16 mouse cellular contexts compared by ENCODE assay signal in genomic region chr14:20815448-20815847, GRCm38 (mm10).
"Had no signal": no experiment of that assay in that cellular context is flagged by ENCODE, and none has a peak within 500 bp of the region (broad histone marks: within the 10 kb centered on the region; RNA-seq: fewer than 3 reads in every experiment).

No protein-coding gene starts in this region.

- H3K4me2 ChIP-seq: neural tube, embryonic 13.5 days; neural tube, embryonic 15.5 days; stomach, embryonic 15.5 days had no signal

- H3K4me1 ChIP-seq: neural tube, embryonic 13.5 days; neural tube, embryonic 15.5 days; stomach, embryonic 15.5 days had no signal

- H3K27me3 ChIP-seq: neural tube, embryonic 13.5 days; neural tube, embryonic 15.5 days; stomach, embryonic 15.5 days had no signal

- H3K9me3 ChIP-seq: stomach, embryonic 15.5 days had no signal

- DNase-seq: retina, postnatal 1 day; right cerebral cortex, adult 18-20 months; right cerebral cortex, postnatal 14 days; right cerebral cortex, postnatal 25 days; right cerebral cortex, postnatal 4 days; spleen, adult 18-20 months; thymus, adult 18-20 months; thymus, adult 2 months; thymus, postnatal 14 days; thymus, postnatal 25 days; thymus, postnatal 36 days; thymus, postnatal 4 days had no signal

- H3K9ac ChIP-seq: neural tube, embryonic 13.5 days; neural tube, embryonic 15.5 days; stomach, embryonic 15.5 days had no signal

- H3K36me3 ChIP-seq: neural tube, embryonic 13.5 days; neural tube, embryonic 15.5 days; stomach, embryonic 15.5 days had no signal

- H3K4me3 ChIP-seq: neural tube, embryonic 13.5 days; neural tube, embryonic 15.5 days; stomach, embryonic 15.5 days had no signal

- H3K27ac ChIP-seq: neural tube, embryonic 13.5 days; neural tube, embryonic 15.5 days; stomach, embryonic 15.5 days; stomach, postnatal 0 days had no signal
